Mouse (Mus musculus): Measurements from ENCODE around the gene Tcf7l1. TPM values are rescaled to one million over a fixed set of nuclear protein-coding genes. Genes with fewer than 3 reads are reported as not detected.

The Tcf7l1 gene
- polyA plus RNA-seq, 1 experiment = 6.0 TPM

DNA sequence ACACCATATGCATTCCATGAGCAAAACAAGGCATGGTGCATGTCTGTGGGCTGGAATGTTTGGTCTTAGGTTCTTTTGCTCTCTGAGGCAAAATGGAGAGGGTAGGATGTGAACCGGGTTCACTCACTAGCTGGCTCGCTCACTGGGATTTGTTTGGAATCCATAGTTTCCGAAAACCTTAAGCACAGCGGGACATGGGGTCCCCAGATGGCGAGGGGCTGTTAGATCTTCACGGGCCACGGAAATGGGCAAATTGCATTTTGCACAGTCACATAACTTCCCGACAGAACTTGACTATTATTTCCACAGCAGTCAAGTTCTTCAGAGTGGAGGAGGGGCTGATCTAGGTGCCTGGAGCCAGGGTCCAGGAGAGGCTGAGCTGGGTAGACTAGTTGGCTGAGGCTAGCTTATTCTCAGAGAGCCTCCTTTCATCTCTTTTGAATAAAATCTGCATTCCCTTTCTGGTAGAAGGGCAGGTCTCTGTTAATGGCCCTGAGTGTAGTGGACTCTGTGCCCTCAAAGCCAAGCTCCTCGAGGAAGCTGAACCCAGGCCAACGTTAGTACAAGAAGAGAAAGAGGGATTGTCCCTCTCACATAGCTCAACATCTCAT, 78.1 kb downstream of the Tcf7l1 start:
- TF ChIP-seq CTCF (IDR thresholded peaks at IDR 0.05; ENCODE audit: borderline replicate concordance, control insufficient read depth, extremely low read depth, insufficient read depth, low read length, poor library complexity) (no peak), POLR2A (IDR thresholded peaks at IDR 0.05; ENCODE audit: control insufficient read depth, extremely low read depth, insufficient read depth, low read length, poor library complexity) (no peak)
- H3K27me3 ChIP-seq (ENCODE audit: control insufficient read depth, insufficient read depth, low read length) = no peaks in the 10 kb centered on the region
- no peak overlapping the region for H3K4me3 ChIP-seq (ENCODE audit: control insufficient read depth, insufficient read depth, low read length)
- no peak for DNase-seq
- peaks cover 3% of the 10 kb centered on the region; the same call in 1 of the 2 replicates for H3K4me1 ChIP-seq (replicated peaks; ENCODE audit: control insufficient read depth, insufficient read depth, low read length)
- H3K27ac ChIP-seq (ENCODE audit: control insufficient read depth, insufficient read depth, low read length) = no peak overlapping the region
- H3K36me3 ChIP-seq (ENCODE audit: control insufficient read depth, insufficient read depth, low read length) = no peaks in the 10 kb centered on the region
- 82% methylated on average over 10 of the region's 10 CpGs for WGBS

DNA sequence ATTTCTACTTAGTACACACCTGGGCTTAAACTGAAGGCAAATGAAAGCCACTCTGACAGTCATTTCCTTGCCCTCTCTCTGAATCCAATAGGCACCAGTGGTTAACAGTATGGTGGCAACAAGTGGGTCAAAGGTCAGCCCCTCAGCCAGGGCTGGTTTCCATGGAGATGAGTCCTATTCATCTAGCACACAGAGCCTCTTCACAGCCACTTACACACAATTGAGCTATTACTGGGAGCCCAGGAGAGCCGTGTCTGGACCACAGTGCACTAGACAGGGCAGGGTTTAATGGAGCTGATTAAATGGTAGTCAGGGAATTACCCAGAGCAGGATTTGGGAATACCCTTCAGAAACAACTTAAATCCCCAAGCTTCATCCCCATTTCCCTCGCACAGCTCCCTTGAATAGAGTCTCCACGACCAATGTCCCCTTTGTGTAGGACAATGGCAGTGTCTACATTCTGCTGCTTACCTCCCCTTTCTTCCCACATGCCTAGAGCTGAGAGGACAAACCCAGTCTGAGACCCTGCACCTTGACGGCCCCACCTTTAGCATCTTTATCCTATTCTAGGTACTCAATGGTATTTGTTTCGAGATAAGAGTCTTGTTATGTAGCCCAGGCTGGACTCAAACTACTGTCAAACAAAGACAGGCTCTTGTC, 89.5 kb downstream of the Tcf7l1 start:
- Histone ChIP-seq H3K27ac (ENCODE audit: control insufficient read depth, insufficient read depth, low read length) (no peak overlapping the region), H3K4me1 (replicated peaks; ENCODE audit: control insufficient read depth, insufficient read depth, low read length) (no peaks in the 10 kb centered on the region), H3K27me3 (ENCODE audit: control insufficient read depth, insufficient read depth, low read length) (no peaks in the 10 kb centered on the region), H3K36me3 (ENCODE audit: control insufficient read depth, insufficient read depth, low read length) (no peaks in the 10 kb centered on the region), H3K4me3 (ENCODE audit: control insufficient read depth, insufficient read depth, low read length) (no peak overlapping the region)
- TF ChIP-seq POLR2A (IDR thresholded peaks at IDR 0.05; ENCODE audit: control insufficient read depth, extremely low read depth, insufficient read depth, low read length, poor library complexity) (no peak), CTCF (IDR thresholded peaks at IDR 0.05; ENCODE audit: borderline replicate concordance, control insufficient read depth, extremely low read depth, insufficient read depth, low read length, poor library complexity) (no peak)
- no peak for DNase-seq
- 92% methylated on average over 5 of the region's 5 CpGs for WGBS

DNA sequence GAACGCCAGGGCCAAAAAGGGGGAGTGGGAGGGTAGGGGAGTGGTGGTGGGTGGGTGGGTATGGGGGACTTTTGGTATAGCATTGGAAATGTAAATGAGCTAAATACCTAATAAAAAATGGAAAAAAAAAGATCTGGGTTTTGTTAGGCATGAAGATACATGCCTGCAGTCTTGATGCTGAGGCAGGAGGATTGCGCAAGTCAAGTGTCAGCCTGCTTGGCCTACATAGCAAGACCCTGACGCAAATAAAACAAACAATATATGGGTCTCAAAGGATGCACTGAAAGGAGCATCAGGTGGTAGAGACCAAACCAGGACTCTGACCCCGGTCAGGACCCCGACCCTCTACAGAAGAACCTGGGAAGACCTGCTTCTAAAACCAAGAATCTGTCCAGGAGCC, 90.5 kb downstream of the Tcf7l1 start:
- no peak for TF ChIP-seq POLR2A (IDR thresholded peaks at IDR 0.05; ENCODE audit: control insufficient read depth, extremely low read depth, insufficient read depth, low read length, poor library complexity)
- no peak for TF ChIP-seq CTCF (IDR thresholded peaks at IDR 0.05; ENCODE audit: borderline replicate concordance, control insufficient read depth, extremely low read depth, insufficient read depth, low read length, poor library complexity)
- no peak overlapping the region for H3K4me3 ChIP-seq (ENCODE audit: control insufficient read depth, insufficient read depth, low read length)
- H3K27me3 ChIP-seq (ENCODE audit: control insufficient read depth, insufficient read depth, low read length) = no peaks in the 10 kb centered on the region
- WGBS = 98% methylated on average over 5 of the region's 5 CpGs
- H3K36me3 ChIP-seq (ENCODE audit: control insufficient read depth, insufficient read depth, low read length) = no peaks in the 10 kb centered on the region
- no peak overlapping the region for H3K27ac ChIP-seq (ENCODE audit: control insufficient read depth, insufficient read depth, low read length)
- H3K4me1 ChIP-seq (replicated peaks; ENCODE audit: control insufficient read depth, insufficient read depth, low read length) = no peaks in the 10 kb centered on the region
- DNase-seq = no peak

DNA sequence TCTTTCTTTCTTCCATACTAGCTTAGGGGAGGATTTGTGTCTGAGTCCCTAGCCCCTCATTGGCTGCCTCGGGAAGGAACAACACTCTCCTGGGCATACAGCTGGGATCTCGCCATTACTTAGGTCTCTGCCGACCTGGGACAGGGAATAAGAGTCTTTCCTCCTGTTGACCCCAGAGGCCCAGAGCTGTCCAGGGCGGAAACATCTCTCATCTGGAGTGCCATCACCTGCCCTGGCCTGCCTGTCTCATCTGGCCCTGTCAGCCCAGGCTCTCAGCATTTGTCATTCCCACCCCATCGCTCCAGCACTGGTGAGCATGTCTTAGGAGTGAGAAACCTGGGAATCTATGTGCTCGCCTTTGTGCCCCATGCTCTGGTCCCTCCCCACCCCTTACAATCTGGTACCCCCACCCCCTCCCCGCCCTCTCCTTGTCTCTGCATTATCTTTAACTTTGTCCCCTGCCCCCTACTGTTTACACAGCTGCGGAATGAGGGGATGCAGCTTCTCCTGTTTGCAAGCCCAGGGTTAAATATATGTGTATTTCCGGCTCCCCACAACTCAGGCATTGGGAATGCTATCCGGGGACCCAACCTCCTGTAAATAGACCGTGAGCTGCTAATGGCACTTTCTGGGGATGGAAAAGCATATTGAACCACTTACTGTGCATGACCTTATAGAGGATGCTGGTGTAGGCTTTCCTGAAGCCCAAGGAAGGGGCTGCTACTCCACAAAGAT, 92.3 kb downstream of the Tcf7l1 start:
- Histone ChIP-seq H3K36me3 (ENCODE audit: control insufficient read depth, insufficient read depth, low read length) (no peaks in the 10 kb centered on the region), H3K4me1 (replicated peaks; ENCODE audit: control insufficient read depth, insufficient read depth, low read length) (no peaks in the 10 kb centered on the region), H3K27ac (ENCODE audit: control insufficient read depth, insufficient read depth, low read length) (no peak overlapping the region), H3K4me3 (ENCODE audit: control insufficient read depth, insufficient read depth, low read length) (no peak overlapping the region), H3K27me3 (ENCODE audit: control insufficient read depth, insufficient read depth, low read length) (no peaks in the 10 kb centered on the region)
- TF ChIP-seq CTCF (IDR thresholded peaks at IDR 0.05; ENCODE audit: borderline replicate concordance, control insufficient read depth, extremely low read depth, insufficient read depth, low read length, poor library complexity) (no peak), POLR2A (IDR thresholded peaks at IDR 0.05; ENCODE audit: control insufficient read depth, extremely low read depth, insufficient read depth, low read length, poor library complexity) (no peak)
- DNase-seq = no peak
- WGBS = 93% methylated on average over 11 of the region's 11 CpGs

DNA sequence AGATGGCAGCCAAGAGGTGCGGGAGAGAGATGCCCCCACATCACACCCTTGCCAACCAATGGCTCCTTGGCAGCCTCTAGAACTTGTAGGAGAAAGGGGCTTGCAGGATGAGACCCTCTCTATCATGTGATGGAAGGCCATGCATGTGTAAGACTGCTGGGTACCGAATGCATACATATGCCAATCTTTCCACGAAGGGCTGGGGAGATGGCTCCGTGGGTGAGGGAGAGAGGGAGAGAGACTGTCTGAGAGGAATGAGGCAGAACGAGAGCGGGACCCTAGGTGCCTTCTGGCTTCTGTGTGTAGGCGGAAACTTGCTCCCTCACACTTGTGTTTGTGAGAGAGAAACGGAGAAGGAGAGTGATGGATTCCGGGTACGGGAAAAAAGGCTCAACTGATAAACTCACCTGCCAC, 94.3 kb downstream of the Tcf7l1 start:
- H3K4me3 ChIP-seq (ENCODE audit: control insufficient read depth, insufficient read depth, low read length) = no peak overlapping the region
- H3K27me3 ChIP-seq (ENCODE audit: control insufficient read depth, insufficient read depth, low read length) = no peaks in the 10 kb centered on the region
- no peaks in the 10 kb centered on the region for H3K4me1 ChIP-seq (replicated peaks; ENCODE audit: control insufficient read depth, insufficient read depth, low read length)
- no peaks in the 10 kb centered on the region for H3K36me3 ChIP-seq (ENCODE audit: control insufficient read depth, insufficient read depth, low read length)
- 93% methylated on average over 10 of the region's 10 CpGs for WGBS
- no peak for TF ChIP-seq POLR2A (IDR thresholded peaks at IDR 0.05; ENCODE audit: control insufficient read depth, extremely low read depth, insufficient read depth, low read length, poor library complexity)
- TF ChIP-seq CTCF (IDR thresholded peaks at IDR 0.05; ENCODE audit: borderline replicate concordance, control insufficient read depth, extremely low read depth, insufficient read depth, low read length, poor library complexity) = no peak
- no peak overlapping the region for H3K27ac ChIP-seq (ENCODE audit: control insufficient read depth, insufficient read depth, low read length)
- DNase-seq = no peak

DNA sequence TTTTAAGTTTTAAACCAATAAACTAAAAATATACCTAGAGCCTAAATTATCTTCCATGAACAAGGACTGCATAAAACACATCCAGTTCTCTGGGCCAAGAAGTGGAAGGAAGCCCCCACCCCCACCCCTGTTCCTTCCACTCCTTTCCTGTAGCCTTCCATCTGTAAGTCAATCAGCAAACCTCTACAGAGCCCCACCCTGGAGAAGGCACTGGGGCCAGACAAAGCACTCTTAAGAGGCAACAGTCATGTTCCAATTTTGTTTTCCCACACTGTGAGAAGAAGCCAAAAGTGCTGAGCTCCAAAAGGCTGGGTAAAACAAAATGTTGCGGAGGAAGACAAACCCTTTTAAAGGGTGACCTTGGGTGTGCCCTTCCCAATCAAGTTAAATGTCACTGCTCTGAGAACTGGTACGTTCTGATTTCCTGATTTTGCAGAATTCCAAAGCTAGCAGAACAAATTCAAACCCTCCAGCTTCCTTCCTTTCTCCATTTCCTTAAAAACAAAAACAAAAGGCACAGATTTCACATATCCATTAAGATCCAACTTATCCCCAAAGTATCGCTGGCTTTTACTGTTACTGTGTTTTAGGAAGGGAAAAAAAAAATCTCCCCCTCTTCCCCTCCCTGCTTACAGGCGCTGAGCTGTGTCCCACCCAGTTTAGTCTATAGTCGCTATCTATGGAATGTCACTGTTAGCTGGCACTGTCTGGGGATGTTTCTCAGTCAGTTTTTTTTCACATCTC, 94.8 kb downstream of the Tcf7l1 start:
- H3K4me1 ChIP-seq (replicated peaks; ENCODE audit: control insufficient read depth, insufficient read depth, low read length) = no peaks in the 10 kb centered on the region
- TF ChIP-seq POLR2A (IDR thresholded peaks at IDR 0.05; ENCODE audit: control insufficient read depth, extremely low read depth, insufficient read depth, low read length, poor library complexity) (no peak), CTCF (IDR thresholded peaks at IDR 0.05; ENCODE audit: borderline replicate concordance, control insufficient read depth, extremely low read depth, insufficient read depth, low read length, poor library complexity) (no peak)
- DNase-seq = no peak

More for the DNA sequence above, 94.8 kb downstream of the Tcf7l1 start:
- H3K27me3 ChIP-seq (ENCODE audit: control insufficient read depth, insufficient read depth, low read length) = no peaks in the 10 kb centered on the region
- H3K36me3 ChIP-seq (ENCODE audit: control insufficient read depth, insufficient read depth, low read length) = no peaks in the 10 kb centered on the region
- H3K27ac ChIP-seq (ENCODE audit: control insufficient read depth, insufficient read depth, low read length) = no peak overlapping the region
- WGBS = 81% methylated on average over 5 of the region's 5 CpGs
- no peak overlapping the region for H3K4me3 ChIP-seq (ENCODE audit: control insufficient read depth, insufficient read depth, low read length)

All from thymus, adult 2 months (tissue).